Mouse (Mus musculus): ENCODE results near the gene Rubcnl.

DNA sequence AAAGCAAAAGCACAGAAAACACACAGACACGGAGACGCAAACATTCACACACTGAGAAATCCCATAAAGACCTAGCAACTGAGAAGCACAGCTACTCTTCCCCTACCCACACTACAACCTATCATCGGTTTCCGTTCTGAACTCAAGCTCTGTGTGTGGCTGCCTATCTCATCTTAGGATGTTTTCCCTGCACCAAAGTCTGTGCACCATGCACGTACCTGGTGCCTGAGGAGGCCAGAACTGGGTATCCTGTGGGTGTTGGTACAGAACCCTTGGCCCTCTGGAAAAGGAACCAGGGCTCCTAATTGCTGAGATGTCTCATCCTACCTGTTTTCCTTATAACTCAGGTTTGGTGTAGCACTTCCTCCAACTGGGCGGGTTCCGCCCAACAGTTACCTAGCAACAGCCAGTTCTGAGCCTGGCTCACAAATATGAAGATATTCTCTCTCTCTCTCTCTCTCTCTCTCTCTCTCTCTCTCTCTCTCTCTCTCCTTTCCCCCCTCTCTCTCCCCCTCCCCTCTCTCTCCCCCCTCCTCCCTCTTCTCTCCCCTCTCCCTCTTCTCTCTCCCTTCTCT, 30.9 kb upstream of the Rubcnl start:
- no peak for TF ChIP-seq CTCF (IDR thresholded peaks at IDR 0.05; ENCODE audit: low read depth, low read length)
- TF ChIP-seq POLR2A (IDR thresholded peaks at IDR 0.05; ENCODE audit: borderline replicate concordance, low read depth, low read length), result no peak
